In genomic region chr7:57701046-57701445, GRCm38 (mm10) we compare ENCODE assay signal across 11 mouse cellular contexts.
DNase-seq lines count a peak whose midpoint lies in the region; ATAC-seq and TF ChIP-seq lines count a peak whose summit lies in the region.
"Had no signal": no experiment of that assay in that cellular context is flagged by ENCODE, and none has a peak within 500 bp of the region (broad histone marks: within the 10 kb centered on the region; RNA-seq: fewer than 3 reads in every experiment).

No protein-coding gene starts in this region.

- H3K27ac ChIP-seq in neural tube, embryonic 13.5 days (replicated peaks): no peak overlapping the region
- H3K27ac ChIP-seq in forebrain, postnatal 0 days (ENCODE audit: low read depth, low read length): no peak overlapping the region
- H3K27ac ChIP-seq in midbrain, postnatal 0 days (ENCODE audit: low read depth, low read length): no peak overlapping the region
- H3K27ac ChIP-seq: limb, embryonic 15.5 days; lung, embryonic 15.5 days; midbrain, embryonic 12.5 days had no signal

- no peaks in the 10 kb centered on the region for H3K9me3 ChIP-seq in neural tube, embryonic 13.5 days
- no peaks in the 10 kb centered on the region for H3K9me3 ChIP-seq in forebrain, postnatal 0 days (ENCODE audit: low read length)
- no peaks in the 10 kb centered on the region for H3K9me3 ChIP-seq in midbrain, postnatal 0 days (ENCODE audit: low read length)
- H3K9me3 ChIP-seq: limb, embryonic 15.5 days; lung, embryonic 15.5 days; midbrain, embryonic 12.5 days had no signal

- no peak for TF ChIP-seq CTCF in forebrain, postnatal 0 days (IDR thresholded peaks at IDR 0.05; ENCODE audit: low read depth)
- TF ChIP-seq CTCF in midbrain, postnatal 0 days (IDR thresholded peaks at IDR 0.05): no peak

- H3K27me3 ChIP-seq in neural tube, embryonic 13.5 days: no peaks in the 10 kb centered on the region
- no peaks in the 10 kb centered on the region for H3K27me3 ChIP-seq in forebrain, postnatal 0 days (ENCODE audit: insufficient read depth, low read length)
- no peaks in the 10 kb centered on the region for H3K27me3 ChIP-seq in midbrain, postnatal 0 days (ENCODE audit: insufficient read depth, low read length)
- H3K27me3 ChIP-seq: limb, embryonic 15.5 days; lung, embryonic 15.5 days; midbrain, embryonic 12.5 days had no signal

- no peak overlapping the region for H3K4me3 ChIP-seq in neural tube, embryonic 13.5 days
- H3K4me3 ChIP-seq in forebrain, postnatal 0 days (ENCODE audit: low read depth, low read length): no peak overlapping the region
- H3K4me3 ChIP-seq in midbrain, postnatal 0 days (ENCODE audit: low read depth, low read length): no peak overlapping the region
- H3K4me3 ChIP-seq: limb, embryonic 15.5 days; lung, embryonic 15.5 days; midbrain, embryonic 12.5 days had no signal

- peak; percentile 11 to 35 for DNase-seq in heart, adult 18-20 months
- DNase-seq in heart, postnatal 25 days (ENCODE audit: low spot score): no peak
- no peak for DNase-seq in neural tube, embryonic 10.5 days (ENCODE audit: extremely low spot score, low spot score)
- peak; percentile 44 for DNase-seq in forebrain, postnatal 0 days
- DNase-seq in midbrain, postnatal 0 days (ENCODE audit: low spot score): peak; percentile 39
- DNase-seq in gastrocnemius, postnatal 36 days: no peak
- DNase-seq: kidney, adult 11 months had no signal

- H3K4me2 ChIP-seq in neural tube, embryonic 13.5 days: no peak overlapping the region
- H3K4me2 ChIP-seq in forebrain, postnatal 0 days (ENCODE audit: low read depth): no peak overlapping the region
- H3K4me2 ChIP-seq in midbrain, postnatal 0 days (ENCODE audit: low read depth, low read length, poor library complexity, severe bottlenecking): no peak overlapping the region
- H3K4me2 ChIP-seq: limb, embryonic 15.5 days; lung, embryonic 15.5 days; midbrain, embryonic 12.5 days had no signal

- H3K4me1 ChIP-seq in neural tube, embryonic 13.5 days (replicated peaks): peaks cover under 1% of the 10 kb centered on the region; the same call in 1 of the 2 replicates
- no peaks in the 10 kb centered on the region for H3K4me1 ChIP-seq in forebrain, postnatal 0 days (ENCODE audit: insufficient read depth)
- H3K4me1 ChIP-seq in midbrain, postnatal 0 days (ENCODE audit: insufficient read depth, low read length): no peaks in the 10 kb centered on the region; the same call in 1 of the 2 replicates
- H3K4me1 ChIP-seq: limb, embryonic 15.5 days; lung, embryonic 15.5 days; midbrain, embryonic 12.5 days had no signal

- ATAC-seq in neural tube, embryonic 13.5 days (ENCODE audit: low read depth): 0 out of 2 replicates have a peak, but pooled peaks have one; percentile 32
- peak; percentile 33 for ATAC-seq in forebrain, postnatal 0 days
- no peak for ATAC-seq in midbrain, postnatal 0 days (ENCODE audit: low FRiP score)

- H3K36me3 ChIP-seq in neural tube, embryonic 13.5 days: no peaks in the 10 kb centered on the region
- H3K36me3 ChIP-seq in forebrain, postnatal 0 days (ENCODE audit: insufficient read depth): no peaks in the 10 kb centered on the region
- H3K36me3 ChIP-seq in midbrain, postnatal 0 days (ENCODE audit: insufficient read depth, low read length): no peaks in the 10 kb centered on the region
- H3K36me3 ChIP-seq: limb, embryonic 15.5 days; lung, embryonic 15.5 days; midbrain, embryonic 12.5 days had no signal

- no peak overlapping the region for H3K9ac ChIP-seq in neural tube, embryonic 13.5 days
- H3K9ac ChIP-seq in forebrain, postnatal 0 days: no peak overlapping the region
- H3K9ac ChIP-seq in midbrain, postnatal 0 days (replicated peaks; ENCODE audit: low read length, poor library complexity, severe bottlenecking): no peak overlapping the region
- H3K9ac ChIP-seq: limb, embryonic 15.5 days; lung, embryonic 15.5 days; midbrain, embryonic 12.5 days had no signal

- intact Hi-C loops in heart, postnatal 25 days (cut with DNase I): no loop called here
- intact Hi-C loops in gastrocnemius, postnatal 36 days (cut with DNase I): no loop called here

Comparison
In these comparisons a context has a peak if more than half of its experiments do, and no peak if none do; other contexts are left out.
1. DNase-seq: peak in heart, adult 18-20 months (2 of 2), forebrain, postnatal 0 days (single experiment) and midbrain, postnatal 0 days (single experiment); none in heart, postnatal 25 days (single experiment), neural tube, embryonic 10.5 days (single experiment) and gastrocnemius, postnatal 36 days (0 of 2).